Mouse (Mus musculus): ENCODE measurements around the gene Cfap97d2. TPM values are rescaled to one million over a fixed set of nuclear protein-coding genes. Genes with fewer than 3 reads are reported as not detected.

The Cfap97d2 gene
- polyA plus RNA-seq, 1 experiment: 0.02 TPM

- no peaks in the 10 kb centered on the region for H3K27me3 ChIP-seq (ENCODE audit: control insufficient read depth, insufficient read depth, insufficient read length)
- TF ChIP-seq MYOD1 (IDR thresholded peaks at IDR 0.05; ENCODE audit: control insufficient read depth in 1 of 3, insufficient read length in 2 of 3, low read depth in 2 of 3) (no peak), REST (IDR thresholded peaks at IDR 0.05; ENCODE audit: insufficient read depth, insufficient read length) (no peak), E2F4 (IDR thresholded peaks at IDR 0.05; ENCODE audit: insufficient read depth) (no peak), POLR2A (IDR thresholded peaks at IDR 0.05; ENCODE audit: insufficient read length, low read depth) (no peak), TCF12 (IDR thresholded peaks at IDR 0.05; ENCODE audit: insufficient read depth, poor library complexity, severe bottlenecking) (no peak), CEBPB (IDR thresholded peaks at IDR 0.05; ENCODE audit: insufficient read depth, poor library complexity, severe bottlenecking) (no peak), MYOG (IDR thresholded peaks at IDR 0.05; ENCODE audit: control insufficient read depth in 1 of 3, insufficient read depth in 1 of 3, insufficient read length in 2 of 3, low read depth in 2 of 3) (no peak), MAX (IDR thresholded peaks at IDR 0.05; ENCODE audit: low read depth) (no peak), TCF3 (IDR thresholded peaks at IDR 0.05; ENCODE audit: insufficient read length, low read depth) (no peak), POLR2AphosphoS2 (IDR thresholded peaks at IDR 0.05; ENCODE audit: insufficient read length, low read depth) (no peak), USF1 (IDR thresholded peaks at IDR 0.05; ENCODE audit: low read depth) (no peak), SRF (IDR thresholded peaks at IDR 0.05; ENCODE audit: control insufficient read depth, insufficient read length, low read depth) (no peak)
- no peaks in the 10 kb centered on the region for H3K36me3 ChIP-seq (ENCODE audit: control insufficient read depth, insufficient read depth)
- H3K4me2 ChIP-seq (ENCODE audit: low read depth): peak overlapping the region; percentile 95
- H3K79me2 ChIP-seq (ENCODE audit: control insufficient read depth, insufficient read depth): peaks cover 56% of the 10 kb centered on the region
- H3ac ChIP-seq (ENCODE audit: control insufficient read depth, insufficient read length): peak overlapping the region; percentile 39
- peak overlapping the region; percentile 70 for H3K4me3 ChIP-seq
Measured at GRCm38 (mm10) chr8:13675524-13675923, 30.2 kb upstream of the Cfap97d2 start.

GRCm38 (mm10) chr8:13676302-13676700 is 29.4 kb upstream of the Cfap97d2 start:
- H3K79me2 ChIP-seq (ENCODE audit: control insufficient read depth, insufficient read depth): peaks cover 48% of the 10 kb centered on the region
- H3K4me3 ChIP-seq: peak overlapping the region; percentile 70
- no peaks in the 10 kb centered on the region for H3K27me3 ChIP-seq (ENCODE audit: control insufficient read depth, insufficient read depth, insufficient read length)
- no peak for TF ChIP-seq MAX (IDR thresholded peaks at IDR 0.05; ENCODE audit: low read depth)
- no peak for TF ChIP-seq SRF (IDR thresholded peaks at IDR 0.05; ENCODE audit: control insufficient read depth, insufficient read length, low read depth)
- peak in 1 of 3 experiments; percentile 48 for TF ChIP-seq MYOD1 (IDR thresholded peaks at IDR 0.05; ENCODE audit: control insufficient read depth in 1 of 3, insufficient read length in 2 of 3, low read depth in 2 of 3)
- TF ChIP-seq POLR2A (IDR thresholded peaks at IDR 0.05; ENCODE audit: insufficient read length, low read depth): peak; percentile 44
- no peak for TF ChIP-seq TCF12 (IDR thresholded peaks at IDR 0.05; ENCODE audit: insufficient read depth, poor library complexity, severe bottlenecking)
- no peak for TF ChIP-seq USF1 (IDR thresholded peaks at IDR 0.05; ENCODE audit: low read depth)
- no peak for TF ChIP-seq TCF3 (IDR thresholded peaks at IDR 0.05; ENCODE audit: insufficient read length, low read depth)
- peak in 2 of 3 experiments; percentile 33 to 69 for TF ChIP-seq MYOG (IDR thresholded peaks at IDR 0.05; ENCODE audit: control insufficient read depth in 1 of 3, insufficient read depth in 1 of 3, insufficient read length in 2 of 3, low read depth in 2 of 3)
- peak; percentile 76 for TF ChIP-seq POLR2AphosphoS2 (IDR thresholded peaks at IDR 0.05; ENCODE audit: insufficient read length, low read depth)
- no peak for TF ChIP-seq E2F4 (IDR thresholded peaks at IDR 0.05; ENCODE audit: insufficient read depth)
- peak overlapping the region; percentile 95 for H3K4me2 ChIP-seq (ENCODE audit: low read depth)
- H3K36me3 ChIP-seq (ENCODE audit: control insufficient read depth, insufficient read depth): no peaks in the 10 kb centered on the region
- peak overlapping the region; percentile 39 for H3ac ChIP-seq (ENCODE audit: control insufficient read depth, insufficient read length)

GRCm38 (mm10) chr8:13676701-13677412 is 28.8 kb upstream of the Cfap97d2 start:
- TF ChIP-seq TCF3 (IDR thresholded peaks at IDR 0.05; ENCODE audit: insufficient read length, low read depth) (peak; percentile 8), POLR2AphosphoS2 (IDR thresholded peaks at IDR 0.05; ENCODE audit: insufficient read length, low read depth) (peak; percentile 42), MYOD1 (IDR thresholded peaks at IDR 0.05; ENCODE audit: control insufficient read depth in 1 of 3, insufficient read length in 2 of 3, low read depth in 2 of 3) (peak in 2 of 3 experiments; percentile 21 to 75), CEBPB (IDR thresholded peaks at IDR 0.05; ENCODE audit: insufficient read depth, poor library complexity, severe bottlenecking) (no peak), MYOG (IDR thresholded peaks at IDR 0.05; ENCODE audit: control insufficient read depth in 1 of 3, insufficient read depth in 1 of 3, insufficient read length in 2 of 3, low read depth in 2 of 3) (peak in 2 of 3 experiments; percentile 58 to 61)
- peak overlapping the region; percentile 39 for H3ac ChIP-seq (ENCODE audit: control insufficient read depth, insufficient read length)
- H3K4me3 ChIP-seq: peak overlapping the region; percentile 70
- no peaks in the 10 kb centered on the region for H3K27me3 ChIP-seq (ENCODE audit: control insufficient read depth, insufficient read depth, insufficient read length)
- peak overlapping the region; percentile 95 for H3K4me2 ChIP-seq (ENCODE audit: low read depth)
- H3K79me2 ChIP-seq (ENCODE audit: control insufficient read depth, insufficient read depth): peaks cover 43% of the 10 kb centered on the region
- H3K36me3 ChIP-seq (ENCODE audit: control insufficient read depth, insufficient read depth): no peaks in the 10 kb centered on the region

- Histone ChIP-seq H3K4me2 (ENCODE audit: low read depth) (peak within 1 kb of the TSS; percentile 96), H3ac (ENCODE audit: control insufficient read depth, insufficient read length) (peak within 1 kb of the TSS; percentile 39), H3K79me2 (ENCODE audit: control insufficient read depth, insufficient read depth) (peaks cover 37% of the 10 kb centered on the region), H3K4me3 (peak within 1 kb of the TSS; percentile 70), H3K36me3 (ENCODE audit: control insufficient read depth, insufficient read depth) (no peaks in the 10 kb centered on the region), H3K27me3 (ENCODE audit: control insufficient read depth, insufficient read depth, insufficient read length) (no peaks in the 10 kb centered on the region)
- TF ChIP-seq POLR2AphosphoS2 (IDR thresholded peaks at IDR 0.05; ENCODE audit: insufficient read length, low read depth) (peak; percentile 84), USF1 (IDR thresholded peaks at IDR 0.05; ENCODE audit: low read depth) (no peak), REST (IDR thresholded peaks at IDR 0.05; ENCODE audit: insufficient read depth, insufficient read length) (no peak), SRF (IDR thresholded peaks at IDR 0.05; ENCODE audit: control insufficient read depth, insufficient read length, low read depth) (no peak), POLR2A (IDR thresholded peaks at IDR 0.05; ENCODE audit: insufficient read length, low read depth) (peak; percentile 86), MAX (IDR thresholded peaks at IDR 0.05; ENCODE audit: low read depth) (no peak), E2F4 (IDR thresholded peaks at IDR 0.05; ENCODE audit: insufficient read depth) (no peak), TCF3 (IDR thresholded peaks at IDR 0.05; ENCODE audit: insufficient read length, low read depth) (no peak), MYOD1 (IDR thresholded peaks at IDR 0.05; ENCODE audit: control insufficient read depth in 1 of 3, insufficient read length in 2 of 3, low read depth in 2 of 3) (no peak), TCF12 (IDR thresholded peaks at IDR 0.05; ENCODE audit: insufficient read depth, poor library complexity, severe bottlenecking) (no peak), MYOG (IDR thresholded peaks at IDR 0.05; ENCODE audit: control insufficient read depth in 1 of 3, insufficient read depth in 1 of 3, insufficient read length in 2 of 3, low read depth in 2 of 3) (no peak), CEBPB (IDR thresholded peaks at IDR 0.05; ENCODE audit: insufficient read depth, poor library complexity, severe bottlenecking) (no peak)
Measured at GRCm38 (mm10) chr8:13677413-13677883, 28.2 kb upstream of the Cfap97d2 start, which contains the start of gene Rasa3. Gene Rasa3 (minus strand): TSS chr8:13677603.
